Mouse (Mus musculus): ENCODE data around the gene Glipr2. TPM values are rescaled to one million over a fixed set of nuclear protein-coding genes. Genes with fewer than 3 reads are reported as not detected.

The Glipr2 gene
- total RNA-seq, 1 experiment: 93.2 TPM

- no peak for TF ChIP-seq MAFK (IDR thresholded peaks at IDR 0.05; ENCODE audit: insufficient read depth, low read depth, low read length)
- peak; percentile 61; the same call in 1 of the 2 replicates for TF ChIP-seq HCFC1 (IDR thresholded peaks at IDR 0.05; ENCODE audit: borderline replicate concordance, insufficient read depth, low read length)
- H3K9ac ChIP-seq (ENCODE audit: insufficient read depth, low read depth, low read length, poor library complexity, severe bottlenecking): peak overlapping the region; percentile 98
- peak overlapping the region; percentile 81 to 95 for H3K4me3 ChIP-seq (ENCODE audit: insufficient read depth in 1 of 2, low read depth in 1 of 2, low read length in 2 of 2, poor library complexity in 1 of 2, severe bottlenecking in 1 of 2)
- H3K36me3 ChIP-seq (ENCODE audit: control insufficient read depth, insufficient read depth, low read length, poor library complexity, severe bottlenecking): peaks cover 16% of the 10 kb centered on the region
- H3K4me1 ChIP-seq (ENCODE audit: control insufficient read depth in 2 of 2, insufficient read depth in 2 of 2, low read length in 2 of 2, poor library complexity in 1 of 2): peaks cover 0 to 14% of the 10 kb centered on the region in 2 experiments; a peak in 3 of 4 replicates
- peak overlapping the region; percentile 68 for H3K27ac ChIP-seq (ENCODE audit: insufficient read depth, low read depth, low read length, poor library complexity, severe bottlenecking)
- peak; percentile 95 for DNase-seq (ENCODE audit: low read depth, low spot score)
- H3K9me3 ChIP-seq (ENCODE audit: control insufficient read depth, insufficient read depth, low read depth, low read length): no peaks in the 10 kb centered on the region
- in situ Hi-C loops (cut with MboI; ENCODE audit: low sequenced_read_pairs in 2 of 2, unreplicated experiment in 2 of 2): no loop called here
Observed at GRCm38 (mm10) chr4:44012376-44013367, 55.5 kb downstream of the Glipr2 start.

DNA sequence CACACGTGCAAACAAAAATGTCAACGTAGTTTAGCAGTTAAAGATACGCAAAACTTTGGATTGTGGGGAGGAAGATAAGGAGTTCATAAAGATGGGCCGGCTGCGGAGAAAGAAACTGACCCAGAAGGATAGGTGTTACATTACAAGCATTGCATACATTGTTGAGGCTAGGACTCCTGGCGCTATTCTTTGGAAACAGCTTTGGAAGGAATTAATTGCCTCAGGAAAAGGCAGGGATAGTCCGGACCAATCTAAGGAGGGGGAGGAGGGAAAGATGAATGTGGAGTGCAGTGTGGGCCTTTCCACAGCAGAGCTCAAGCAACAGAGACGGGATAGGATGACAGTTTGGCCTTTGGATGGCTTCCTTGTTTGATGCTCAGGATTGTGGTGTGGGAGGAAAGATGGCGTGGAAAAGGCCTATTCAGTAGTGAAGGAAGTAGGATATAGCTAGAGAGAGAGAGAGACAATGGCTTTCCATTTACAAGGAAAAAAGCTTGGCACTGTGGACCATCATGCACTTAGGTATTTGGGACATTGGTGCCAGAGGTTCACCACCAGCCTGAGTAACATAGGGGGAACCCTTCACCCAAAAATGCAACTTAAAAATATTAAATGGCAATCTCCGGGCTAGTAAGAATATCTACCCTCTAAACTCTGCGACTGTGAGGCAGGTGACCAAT is 56.3 kb downstream of the Glipr2 start:
- DNase-seq (ENCODE audit: low read depth, low spot score): no peak
- in situ Hi-C loops (cut with MboI; ENCODE audit: low sequenced_read_pairs in 2 of 2, unreplicated experiment in 2 of 2): no loop called here
- peaks cover 19% of the 10 kb centered on the region for H3K36me3 ChIP-seq (ENCODE audit: control insufficient read depth, insufficient read depth, low read length, poor library complexity, severe bottlenecking)
- 0 out of 2 replicates have a peak overlapping the region, but pooled peaks have one; percentile 16 for H3K27ac ChIP-seq (ENCODE audit: insufficient read depth, low read depth, low read length, poor library complexity, severe bottlenecking)
- H3K9ac ChIP-seq (ENCODE audit: insufficient read depth, low read depth, low read length, poor library complexity, severe bottlenecking): peak overlapping the region; percentile 98
- peaks cover 0 to 14% of the 10 kb centered on the region in 2 experiments; a peak in 3 of 4 replicates for H3K4me1 ChIP-seq (ENCODE audit: control insufficient read depth in 2 of 2, insufficient read depth in 2 of 2, low read length in 2 of 2, poor library complexity in 1 of 2)
- no peak for TF ChIP-seq ZNF384 (IDR thresholded peaks at IDR 0.05; ENCODE audit: low read depth, low read length)
- TF ChIP-seq HCFC1 (IDR thresholded peaks at IDR 0.05; ENCODE audit: borderline replicate concordance, insufficient read depth, low read length): no peak
- no peak for TF ChIP-seq CHD2 (IDR thresholded peaks at IDR 0.05; ENCODE audit: low read depth, low read length)
- TF ChIP-seq MAFK (IDR thresholded peaks at IDR 0.05; ENCODE audit: insufficient read depth, low read depth, low read length): no peak
- TF ChIP-seq ZC3H11A (IDR thresholded peaks at IDR 0.05; ENCODE audit: borderline replicate concordance, low read depth, low read length): no peak
- H3K9me3 ChIP-seq (ENCODE audit: control insufficient read depth, insufficient read depth, low read depth, low read length): no peaks in the 10 kb centered on the region
- peak overlapping the region; percentile 81 to 95 for H3K4me3 ChIP-seq (ENCODE audit: insufficient read depth in 1 of 2, low read depth in 1 of 2, low read length in 2 of 2, poor library complexity in 1 of 2, severe bottlenecking in 1 of 2)

DNA sequence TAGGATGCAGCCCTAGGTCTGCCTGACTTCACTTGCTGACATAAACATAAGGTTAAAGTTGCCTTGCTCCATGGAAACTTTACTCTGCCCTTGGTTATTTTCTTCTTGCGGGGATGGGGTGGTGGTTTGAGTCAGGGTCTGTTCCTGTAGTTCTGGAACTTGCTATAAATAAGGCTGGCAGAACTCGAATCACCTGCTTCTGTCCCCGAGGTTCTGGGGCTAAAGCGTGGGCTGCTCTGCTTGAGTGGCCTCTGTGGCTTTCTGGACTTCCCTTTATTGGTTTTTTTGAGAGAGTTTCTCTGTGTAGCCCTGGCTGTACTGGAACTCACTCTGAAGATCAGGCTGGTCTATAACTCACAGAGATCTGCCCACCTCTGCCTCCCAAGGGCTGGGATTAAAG is 58.9 kb downstream of the Glipr2 start:
- Histone ChIP-seq H3K4me3 (ENCODE audit: insufficient read depth in 1 of 2, low read depth in 1 of 2, low read length in 2 of 2, poor library complexity in 1 of 2, severe bottlenecking in 1 of 2) (no peak overlapping the region), H3K9ac (ENCODE audit: insufficient read depth, low read depth, low read length, poor library complexity, severe bottlenecking) (no peak overlapping the region), H3K36me3 (ENCODE audit: control insufficient read depth, insufficient read depth, low read length, poor library complexity, severe bottlenecking) (peaks cover 31% of the 10 kb centered on the region), H3K9me3 (ENCODE audit: control insufficient read depth, insufficient read depth, low read depth, low read length) (no peaks in the 10 kb centered on the region), H3K27ac (ENCODE audit: insufficient read depth, low read depth, low read length, poor library complexity, severe bottlenecking) (no peak overlapping the region), H3K4me1 (ENCODE audit: control insufficient read depth in 2 of 2, insufficient read depth in 2 of 2, low read length in 2 of 2, poor library complexity in 1 of 2) (peaks cover 0 to 8% of the 10 kb centered on the region in 2 experiments; a peak in 3 of 4 replicates)
- TF ChIP-seq CHD2 (IDR thresholded peaks at IDR 0.05; ENCODE audit: low read depth, low read length): no peak
- TF ChIP-seq HCFC1 (IDR thresholded peaks at IDR 0.05; ENCODE audit: borderline replicate concordance, insufficient read depth, low read length): no peak
- no peak for TF ChIP-seq MAFK (IDR thresholded peaks at IDR 0.05; ENCODE audit: insufficient read depth, low read depth, low read length)
- no peak for TF ChIP-seq ZNF384 (IDR thresholded peaks at IDR 0.05; ENCODE audit: low read depth, low read length)
- TF ChIP-seq ZC3H11A (IDR thresholded peaks at IDR 0.05; ENCODE audit: borderline replicate concordance, low read depth, low read length): no peak
- no peak for DNase-seq (ENCODE audit: low read depth, low spot score)
- in situ Hi-C loops (cut with MboI; ENCODE audit: low sequenced_read_pairs in 2 of 2, unreplicated experiment in 2 of 2): no loop called here

- H3K27ac ChIP-seq (ENCODE audit: insufficient read depth, low read depth, low read length, poor library complexity, severe bottlenecking): no peak overlapping the region
- in situ Hi-C loops (cut with MboI; ENCODE audit: low sequenced_read_pairs in 2 of 2, unreplicated experiment in 2 of 2): no loop called here
- no peak overlapping the region for H3K9ac ChIP-seq (ENCODE audit: insufficient read depth, low read depth, low read length, poor library complexity, severe bottlenecking)
- H3K4me3 ChIP-seq (ENCODE audit: insufficient read depth in 1 of 2, low read depth in 1 of 2, low read length in 2 of 2, poor library complexity in 1 of 2, severe bottlenecking in 1 of 2): no peak overlapping the region
- TF ChIP-seq HCFC1 (IDR thresholded peaks at IDR 0.05; ENCODE audit: borderline replicate concordance, insufficient read depth, low read length) (no peak), MAFK (IDR thresholded peaks at IDR 0.05; ENCODE audit: insufficient read depth, low read depth, low read length) (no peak), CHD2 (IDR thresholded peaks at IDR 0.05; ENCODE audit: low read depth, low read length) (no peak), ZC3H11A (IDR thresholded peaks at IDR 0.05; ENCODE audit: borderline replicate concordance, low read depth, low read length) (no peak), ZNF384 (IDR thresholded peaks at IDR 0.05; ENCODE audit: low read depth, low read length) (no peak)
- H3K36me3 ChIP-seq (ENCODE audit: control insufficient read depth, insufficient read depth, low read length, poor library complexity, severe bottlenecking): peaks cover 35% of the 10 kb centered on the region
- no peak for DNase-seq (ENCODE audit: low read depth, low spot score)
- peaks cover 0 to 10% of the 10 kb centered on the region in 2 experiments; a peak in 3 of 4 replicates for H3K4me1 ChIP-seq (ENCODE audit: control insufficient read depth in 2 of 2, insufficient read depth in 2 of 2, low read length in 2 of 2, poor library complexity in 1 of 2)
- H3K9me3 ChIP-seq (ENCODE audit: control insufficient read depth, insufficient read depth, low read depth, low read length): no peaks in the 10 kb centered on the region
Observed at GRCm38 (mm10) chr4:44016791-44017190, 59.6 kb downstream of the Glipr2 start.

Data from ES-E14 (cell line).